Comparison of ENCODE assay signal across 17 mouse cellular contexts in the genomic region with DNA sequence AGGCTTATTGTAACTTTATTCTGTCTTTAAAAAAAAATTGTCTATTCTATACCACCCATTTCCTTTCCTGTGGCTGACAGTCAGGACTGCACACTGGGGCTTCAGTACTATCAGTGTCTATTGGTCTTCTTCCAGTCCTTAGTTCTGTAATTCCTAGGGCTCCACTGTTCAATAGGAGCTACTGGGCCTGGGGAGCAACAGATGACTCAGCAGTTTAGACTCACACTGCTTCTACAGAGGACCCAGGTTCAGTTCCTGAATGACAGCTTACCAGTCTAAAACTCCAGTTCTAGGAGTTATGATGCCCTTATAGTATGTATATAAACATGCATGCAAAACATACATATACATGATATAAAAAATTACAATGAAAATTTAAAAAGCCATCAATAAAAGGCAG.
"Had no signal": no experiment of that assay in that cellular context is flagged by ENCODE, and none has a peak within 500 bp of the region (broad histone marks: within the 10 kb centered on the region; RNA-seq: fewer than 3 reads in every experiment).

No protein-coding gene starts in this region.

- H3K4me3 ChIP-seq: kidney, embryonic 15.5 days; limb, embryonic 10.5 days; limb, embryonic 13.5 days; megakaryocyte, embryonic 14.5 days; midbrain, embryonic 10.5 days; midbrain, embryonic 13.5 days had no signal

- H3K27ac ChIP-seq: kidney, embryonic 15.5 days; limb, embryonic 10.5 days; limb, embryonic 13.5 days; liver, embryonic 14.5 days; midbrain, embryonic 10.5 days; midbrain, embryonic 13.5 days had no signal

- H3K9me3 ChIP-seq: kidney, embryonic 15.5 days; limb, embryonic 10.5 days; limb, embryonic 13.5 days; megakaryocyte, embryonic 14.5 days; midbrain, embryonic 10.5 days; midbrain, embryonic 13.5 days had no signal

- DNase-seq: kidney, adult 8-10 months; kidney, postnatal 10 days; kidney, postnatal 36 days; liver; liver, postnatal 0 days; lung, embryonic 14.5 days; lung, postnatal 36 days; thymus, adult 2 months; thymus, postnatal 14 days had no signal

- H3K4me1 ChIP-seq: kidney, embryonic 15.5 days; limb, embryonic 10.5 days; limb, embryonic 13.5 days; midbrain, embryonic 10.5 days; midbrain, embryonic 13.5 days had no signal

- ATAC-seq: liver, postnatal 0 days; lung, postnatal 0 days; midbrain, embryonic 13.5 days had no signal

- H3K9ac ChIP-seq: kidney, embryonic 15.5 days; limb, embryonic 13.5 days; liver, embryonic 14.5 days; liver, postnatal 0 days; lung, embryonic 14.5 days; midbrain, embryonic 13.5 days had no signal

- H3K27me3 ChIP-seq: kidney, embryonic 15.5 days; limb, embryonic 13.5 days; megakaryocyte, embryonic 14.5 days; midbrain, embryonic 13.5 days had no signal
